Mouse (Mus musculus) NIH3T3 (cell line): ENCODE data around the gene Gm49510.
A peak's percentile ranks its signal among the peaks of the same experiment; 100 is the strongest.

Experiments
- DNase-seq: peaks from one replicate; pipeline ENCODE4 v3.0.0-alpha.2; 2012; ENCODE audit warnings: low read depth

Gene Gm49510

GRCm38 (mm10) chr15:78916052-78916826, 16.8 kb downstream of the Gm49510 start:
- DNase-seq = peak; percentile 65

GRCm38 (mm10) chr15:78918126-78918525, 18.7 kb downstream of the Gm49510 start:
- DNase-seq = no peak

- peak; percentile 30 for DNase-seq
Measured at GRCm38 (mm10) chr15:78919914-78920313, 20.4 kb downstream of the Gm49510 start.

GRCm38 (mm10) chr15:78922700-78923099, 23.2 kb downstream of the Gm49510 start:
- no peak for DNase-seq

- DNase-seq = no peak
Measured at GRCm38 (mm10) chr15:78923585-78923984, 24.1 kb downstream of the Gm49510 start.

GRCm38 (mm10) chr15:78925129-78925528, 25.7 kb downstream of the Gm49510 start:
- DNase-seq = peak; percentile 23

- DNase-seq = peak; percentile 99
Measured at GRCm38 (mm10) chr15:78926021-78926919, 26.8 kb downstream of the Gm49510 start, which contains the start of gene Lgals1. Gene Lgals1, plus strand, starts transcription at chr15:78926725.

GRCm38 (mm10) chr15:78927021-78927787, 27.7 kb downstream of the Gm49510 start:
- DNase-seq = no peak

- peak; percentile 98 for DNase-seq
Measured at GRCm38 (mm10) chr15:78927788-78928457, 28.5 kb downstream of the Gm49510 start.

GRCm38 (mm10) chr15:78928539-78928938, 29.1 kb downstream of the Gm49510 start:
- no peak for DNase-seq

- DNase-seq = peak; percentile 59
Measured at GRCm38 (mm10) chr15:78930192-78930706, 30.8 kb downstream of the Gm49510 start.

- DNase-seq = peak; percentile 64
Measured at GRCm38 (mm10) chr15:78930801-78931426, 31.4 kb downstream of the Gm49510 start.

- DNase-seq = peak; percentile 88
Measured at GRCm38 (mm10) chr15:78931577-78931976, 32.1 kb downstream of the Gm49510 start.

GRCm38 (mm10) chr15:78934784-78935320, 35.4 kb downstream of the Gm49510 start, which contains the start of gene Nol12:
Gene Nol12, plus strand, starts transcription at chr15:78934933.
- peak; percentile 94 for DNase-seq

- DNase-seq = no peak
Measured at GRCm38 (mm10) chr15:78936403-78936802, 36.9 kb downstream of the Gm49510 start.

- DNase-seq = no peak
Measured at GRCm38 (mm10) chr15:78937311-78937710, 37.8 kb downstream of the Gm49510 start.

GRCm38 (mm10) chr15:78937963-78938362, 38.5 kb downstream of the Gm49510 start:
- no peak for DNase-seq

GRCm38 (mm10) chr15:78940325-78940724, 40.9 kb downstream of the Gm49510 start:
- DNase-seq = no peak

GRCm38 (mm10) chr15:78942663-78943062, 43.2 kb downstream of the Gm49510 start:
- peak; percentile 91 for DNase-seq

- DNase-seq = no peak
Measured at GRCm38 (mm10) chr15:78946232-78946631, 46.8 kb downstream of the Gm49510 start.
